Mouse (Mus musculus) intestine, embryonic 15.5 days (tissue): ENCODE data around the gene Fndc3b. TPM values are rescaled to one million over a fixed set of nuclear protein-coding genes. Genes with fewer than 3 reads are reported as not detected.
"Not testable (repeated sequence)": the region's sequence is repeated elsewhere in the genome, so short reads cannot be mapped to it uniquely, and the experiment has no call there.

Experiments
- ATAC-seq: fragments of 200-750 bp; cut with Nextera tagmentation; 2 replicates; pipeline ENCODE4 v1.8.0; 2017; ENCODE audit warnings: moderate TSS enrichment, moderate library complexity
- H3K27ac ChIP-seq: fragments of 300-500 bp; sonication (generic); 2 replicates; pipeline ENCODE4 v1.5.1; 2015; ENCODE audit warnings: mild to moderate bottlenecking, inconsistent platforms
- H3K27me3 ChIP-seq: fragments of 300-500 bp; sonication (generic); replicated peaks from 2 replicates; pipeline ENCODE4 v1.6.1; 2015; ENCODE audit warnings: inconsistent platforms
- H3K36me3 ChIP-seq: fragments of 300-500 bp; sonication (generic); 2 replicates; pipeline ENCODE4 v1.6.1; 2015; ENCODE audit warnings: inconsistent platforms
- H3K4me1 ChIP-seq: fragments of 300-500 bp; sonication (generic); replicated peaks from 2 replicates; pipeline ENCODE4 v1.6.1; 2015; ENCODE audit warnings: inconsistent platforms
- H3K4me2 ChIP-seq: fragments of 300-500 bp; sonication (generic); replicated peaks from 2 replicates; pipeline ENCODE4 v1.6.1; 2015; ENCODE audit warnings: mild to moderate bottlenecking, inconsistent platforms
- H3K4me3 ChIP-seq: fragments of 300-500 bp; sonication (generic); replicated peaks from 2 replicates; pipeline ENCODE4 v1.5.1; 2015; ENCODE audit warnings: inconsistent platforms
- H3K9ac ChIP-seq: fragments of 300-500 bp; sonication (generic); 2 replicates; pipeline ENCODE4 v1.6.1; 2015; ENCODE audit warnings: inconsistent platforms
- H3K9me3 ChIP-seq: fragments of 300-500 bp; sonication (generic); 2 replicates; pipeline ENCODE4 v1.6.1; 2016; ENCODE audit warnings: inconsistent platforms
- whole genome bisulfite sequencing: fragments of 180-500 bp; shearing (Covaris S2); methylation state at CpG from one replicate; pipeline ENCODE4 v1.1.7; 2015; 5-methylcytosine and 5-hydroxymethylcytosine counted together
- polyA plus RNA-seq: library from polyadenylated mRNA; unstranded; fragments of >200 nt; fragmentation: Nextera tagmentation; extraction: Ambion mirVana; gene quantifications from 2 replicates; pipeline ENCODE4 v1.2.1, GENCODE M21; 2015

The Fndc3b gene
- polyA plus RNA-seq, 1 experiment from 2014 or later = 20.1 TPM

- Histone ChIP-seq H3K4me2 (no peak overlapping the region), H3K27ac (no peak overlapping the region), H3K9me3 (no peaks in the 10 kb centered on the region), H3K27me3 (no peaks in the 10 kb centered on the region), H3K4me1 (no peaks in the 10 kb centered on the region), H3K9ac (no peak overlapping the region), H3K4me3 (no peak overlapping the region), H3K36me3 (peaks cover 16% of the 10 kb centered on the region; the same call in 1 of the 2 replicates)
- 84% methylated on average over 6 of the region's 6 CpGs for WGBS
- ATAC-seq = no peak
Observed at GRCm38 (mm10) chr3:27422521-27422920, 288.6 kb downstream of the Fndc3b start.

- no peaks in the 10 kb centered on the region for H3K4me1 ChIP-seq
- WGBS = 84% methylated on average over 12 of the region's 12 CpGs
- peaks cover 16% of the 10 kb centered on the region; the same call in 1 of the 2 replicates for H3K36me3 ChIP-seq
- no peak overlapping the region for H3K4me3 ChIP-seq
- no peak for ATAC-seq
- H3K4me2 ChIP-seq = no peak overlapping the region
- no peak overlapping the region for H3K9ac ChIP-seq
- H3K9me3 ChIP-seq = no peaks in the 10 kb centered on the region
- no peak overlapping the region for H3K27ac ChIP-seq
- H3K27me3 ChIP-seq = no peaks in the 10 kb centered on the region
Observed at GRCm38 (mm10) chr3:27421980-27422379, 289.1 kb downstream of the Fndc3b start.

- no peak overlapping the region for H3K9ac ChIP-seq
- H3K27ac ChIP-seq = no peak overlapping the region
- no peak for ATAC-seq
- WGBS = 95% methylated on average over 8 of the region's 8 CpGs
- H3K4me2 ChIP-seq = no peak overlapping the region
- H3K4me1 ChIP-seq = no peaks in the 10 kb centered on the region
- no peaks in the 10 kb centered on the region for H3K27me3 ChIP-seq
- H3K9me3 ChIP-seq = no peaks in the 10 kb centered on the region
- peaks cover 13% of the 10 kb centered on the region; the same call in 1 of the 2 replicates for H3K36me3 ChIP-seq
- no peak overlapping the region for H3K4me3 ChIP-seq
Observed at GRCm38 (mm10) chr3:27418602-27419001, 292.5 kb downstream of the Fndc3b start.

GRCm38 (mm10) chr3:27416786-27417185, 294.3 kb downstream of the Fndc3b start:
- H3K27ac ChIP-seq = no peak overlapping the region
- H3K4me2 ChIP-seq = no peak overlapping the region
- 84% methylated on average over 10 of the region's 10 CpGs for WGBS
- no peaks in the 10 kb centered on the region for H3K4me1 ChIP-seq
- H3K9ac ChIP-seq = no peak overlapping the region
- peaks cover 6% of the 10 kb centered on the region; the same call in 1 of the 2 replicates for H3K36me3 ChIP-seq
- no peak for ATAC-seq
- no peaks in the 10 kb centered on the region for H3K9me3 ChIP-seq
- no peak overlapping the region for H3K4me3 ChIP-seq
- no peaks in the 10 kb centered on the region for H3K27me3 ChIP-seq

GRCm38 (mm10) chr3:27413566-27413965, 297.5 kb downstream of the Fndc3b start:
- ATAC-seq = no peak
- H3K4me1 ChIP-seq = no peaks in the 10 kb centered on the region
- no peaks in the 10 kb centered on the region for H3K9me3 ChIP-seq
- WGBS = 80% methylated on average over 3 of the region's 3 CpGs
- H3K27me3 ChIP-seq = no peaks in the 10 kb centered on the region
- peaks cover 6% of the 10 kb centered on the region; the same call in 1 of the 2 replicates for H3K36me3 ChIP-seq
- no peak overlapping the region for H3K9ac ChIP-seq
- no peak overlapping the region for H3K4me3 ChIP-seq
- no peak overlapping the region for H3K27ac ChIP-seq
- H3K4me2 ChIP-seq = no peak overlapping the region

GRCm38 (mm10) chr3:27411286-27411685, 299.8 kb downstream of the Fndc3b start:
- 89% methylated on average over 2 of the region's 2 CpGs for WGBS
- H3K4me1 ChIP-seq = no peaks in the 10 kb centered on the region
- no peaks in the 10 kb centered on the region for H3K36me3 ChIP-seq
- no peak overlapping the region for H3K4me2 ChIP-seq
- H3K9me3 ChIP-seq = no peaks in the 10 kb centered on the region
- ATAC-seq = no peak
- no peaks in the 10 kb centered on the region for H3K27me3 ChIP-seq
- no peak overlapping the region for H3K9ac ChIP-seq
- no peak overlapping the region for H3K27ac ChIP-seq
- H3K4me3 ChIP-seq = no peak overlapping the region

- H3K9me3 ChIP-seq = no peaks in the 10 kb centered on the region
- no peak overlapping the region for H3K4me2 ChIP-seq
- no peaks in the 10 kb centered on the region for H3K36me3 ChIP-seq
- no peaks in the 10 kb centered on the region for H3K4me1 ChIP-seq
- no peak overlapping the region for H3K4me3 ChIP-seq
- H3K27ac ChIP-seq = no peak overlapping the region
- no peaks in the 10 kb centered on the region for H3K27me3 ChIP-seq
- H3K9ac ChIP-seq = no peak overlapping the region
- no peak for ATAC-seq
- WGBS = 75% methylated on average over 2 of the region's 2 CpGs
Observed at GRCm38 (mm10) chr3:27408564-27408963, 302.5 kb downstream of the Fndc3b start.

- H3K4me3 ChIP-seq = no peak overlapping the region
- no peaks in the 10 kb centered on the region for H3K27me3 ChIP-seq
- no peaks in the 10 kb centered on the region for H3K36me3 ChIP-seq
- WGBS = 80% methylated on average over 3 of the region's 3 CpGs
- H3K9me3 ChIP-seq = no peaks in the 10 kb centered on the region
- no peak overlapping the region for H3K4me2 ChIP-seq
- ATAC-seq = no peak
- H3K4me1 ChIP-seq = no peaks in the 10 kb centered on the region
- H3K9ac ChIP-seq = no peak overlapping the region
- H3K27ac ChIP-seq = no peak overlapping the region
Observed at GRCm38 (mm10) chr3:27406440-27406839, 304.7 kb downstream of the Fndc3b start.

- not testable (repeated sequence) for H3K4me2 ChIP-seq, H3K4me1 ChIP-seq, H3K9ac ChIP-seq, H3K4me3 ChIP-seq, H3K9me3 ChIP-seq, H3K27me3 ChIP-seq, H3K36me3 ChIP-seq, ATAC-seq, H3K27ac ChIP-seq
- 94% methylated on average over 3 of the region's 3 CpGs for WGBS
Observed at GRCm38 (mm10) chr3:27400996-27401395, 310.1 kb downstream of the Fndc3b start.

- ATAC-seq = no peak
Observed at GRCm38 (mm10) chr3:27389923-27390322, 321.2 kb downstream of the Fndc3b start.

GRCm38 (mm10) chr3:27384836-27385235, 326.3 kb downstream of the Fndc3b start:
- no peaks in the 10 kb centered on the region for H3K9me3 ChIP-seq
- H3K27ac ChIP-seq = no peak overlapping the region
- 60% methylated on average over 3 of the region's 3 CpGs for WGBS
- no peak for ATAC-seq
- H3K36me3 ChIP-seq = no peaks in the 10 kb centered on the region
- H3K4me1 ChIP-seq = no peaks in the 10 kb centered on the region
- no peak overlapping the region for H3K4me2 ChIP-seq
- no peak overlapping the region for H3K9ac ChIP-seq
- H3K27me3 ChIP-seq = no peaks in the 10 kb centered on the region
- no peak overlapping the region for H3K4me3 ChIP-seq

More at GRCm38 (mm10) chr3:27389923-27390322, 321.2 kb downstream of the Fndc3b start:
- H3K4me2 ChIP-seq = no peak overlapping the region
- H3K4me1 ChIP-seq = no peaks in the 10 kb centered on the region
- H3K9me3 ChIP-seq = no peaks in the 10 kb centered on the region
- H3K27me3 ChIP-seq = no peaks in the 10 kb centered on the region
- no peak overlapping the region for H3K9ac ChIP-seq
- no peaks in the 10 kb centered on the region for H3K36me3 ChIP-seq
- H3K4me3 ChIP-seq = no peak overlapping the region
- 62% methylated on average over 1 of the region's 1 CpGs for WGBS
- no peak overlapping the region for H3K27ac ChIP-seq

GRCm38 (mm10) chr3:27377935-27378334, 333.2 kb downstream of the Fndc3b start:
- Histone ChIP-seq H3K9me3 (no peaks in the 10 kb centered on the region), H3K4me1 (no peaks in the 10 kb centered on the region), H3K27ac (no peak overlapping the region), H3K4me2 (no peak overlapping the region), H3K36me3 (no peaks in the 10 kb centered on the region), H3K9ac (no peak overlapping the region), H3K4me3 (no peak overlapping the region), H3K27me3 (peaks cover 9% of the 10 kb centered on the region)
- no peak for ATAC-seq
- 58% methylated on average over 4 of the region's 4 CpGs for WGBS

GRCm38 (mm10) chr3:27374396-27374795, 336.7 kb downstream of the Fndc3b start:
- Histone ChIP-seq H3K9ac (no peak overlapping the region), H3K27me3 (peaks cover 37% of the 10 kb centered on the region), H3K4me1 (peaks cover 8% of the 10 kb centered on the region), H3K4me3 (no peak overlapping the region), H3K9me3 (no peaks in the 10 kb centered on the region), H3K27ac (no peak overlapping the region), H3K36me3 (no peaks in the 10 kb centered on the region), H3K4me2 (no peak overlapping the region)
- WGBS = 46% methylated on average over 9 of the region's 9 CpGs
- no peak for ATAC-seq
